Comparison of ENCODE assay signal across 8 mouse cellular contexts in the genomic region with DNA sequence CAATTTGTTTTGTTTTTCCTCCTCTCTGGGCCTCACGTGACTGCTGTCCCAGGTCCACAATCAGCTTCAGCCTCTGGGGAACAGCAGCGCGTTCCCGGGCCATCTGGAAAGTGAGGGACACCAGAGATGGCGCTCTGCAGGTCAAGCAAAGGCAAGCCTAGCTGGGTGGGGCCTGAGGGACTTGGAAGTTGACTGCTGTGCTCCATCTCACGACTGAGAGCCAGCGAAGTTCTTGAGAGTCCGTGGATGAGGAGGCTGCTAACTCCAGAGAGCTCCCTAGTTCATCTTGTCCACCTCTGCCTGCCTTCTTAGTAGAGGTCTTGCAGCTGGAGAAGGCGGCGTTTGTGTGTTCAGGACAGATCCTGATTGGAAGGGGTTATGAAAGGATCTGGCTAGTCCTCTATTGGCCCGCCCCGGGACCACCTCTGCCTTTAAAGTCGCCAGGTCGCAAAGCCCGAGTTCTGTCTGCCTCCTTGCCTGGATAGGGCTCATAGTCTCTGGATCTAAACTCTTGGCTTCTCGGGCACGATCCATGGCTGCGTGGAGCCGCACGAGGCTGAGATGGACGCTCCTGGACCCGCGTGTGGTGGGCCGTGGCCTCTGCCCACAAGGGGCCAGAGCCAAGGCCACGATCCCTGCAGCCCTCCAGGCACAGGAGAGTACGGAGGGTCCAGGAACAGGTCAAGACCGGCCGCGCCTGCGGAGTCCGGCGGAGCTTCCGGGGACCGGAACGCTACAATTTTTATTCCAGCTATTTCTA. TPM values are rescaled to one million over a fixed set of nuclear protein-coding genes. Genes with fewer than 3 reads are reported as not detected.
DNase-seq lines count a peak whose midpoint lies in the region; ATAC-seq lines count a peak whose summit lies in the region.

A gene (plus strand): TSS at position 476 of the 760 bp plus-strand sequence.

- H3K9me3 ChIP-seq in erythroblast, embryonic 14.5 days (ENCODE audit: control insufficient read depth, low read length), result no peaks in the 10 kb centered on the region
- no peaks in the 10 kb centered on the region for H3K9me3 ChIP-seq in intestine, embryonic 14.5 days (ENCODE audit: control insufficient read depth, low read length)
- H3K9me3 ChIP-seq in limb, embryonic 12.5 days, result no peaks in the 10 kb centered on the region
- no peaks in the 10 kb centered on the region for H3K9me3 ChIP-seq in midbrain, embryonic 10.5 days (replicated peaks)

- H3K27ac ChIP-seq in intestine, embryonic 14.5 days (ENCODE audit: low read depth), result no peak within 1 kb of the TSS
- H3K27ac ChIP-seq in limb, embryonic 12.5 days, result peak within 1 kb of the TSS; percentile 54
- H3K27ac ChIP-seq in midbrain, embryonic 10.5 days (replicated peaks), result peak within 1 kb of the TSS; percentile 85

- H3K4me3 ChIP-seq in erythroblast, embryonic 14.5 days (replicated peaks), result peak within 1 kb of the TSS; percentile 49
- peak within 1 kb of the TSS; percentile 57 for H3K4me3 ChIP-seq in intestine, embryonic 14.5 days (ENCODE audit: low read depth, low read length)
- peak within 1 kb of the TSS; percentile 60 for H3K4me3 ChIP-seq in limb, embryonic 12.5 days (replicated peaks)
- H3K4me3 ChIP-seq in midbrain, embryonic 10.5 days, result peak within 1 kb of the TSS; percentile 70

- H3K27me3 ChIP-seq in erythroblast, embryonic 14.5 days (ENCODE audit: control insufficient read depth), result peaks cover 27% of the 10 kb centered on the region
- H3K27me3 ChIP-seq in intestine, embryonic 14.5 days (replicated peaks; ENCODE audit: control insufficient read depth, insufficient read depth, low read length), result no peaks in the 10 kb centered on the region
- H3K27me3 ChIP-seq in limb, embryonic 12.5 days, result 0 out of 2 replicates have a peak, but pooled peaks cover 3% of the 10 kb centered on the region
- H3K27me3 ChIP-seq in midbrain, embryonic 10.5 days (ENCODE audit: low read depth, poor library complexity, severe bottlenecking), result peaks cover 22% of the 10 kb centered on the region

- H3K4me2 ChIP-seq in intestine, embryonic 14.5 days (ENCODE audit: low read length), result peak within 1 kb of the TSS; percentile 98
- peak within 1 kb of the TSS; percentile 93 for H3K4me2 ChIP-seq in limb, embryonic 12.5 days

- peaks cover 5% of the 10 kb centered on the region for H3K4me1 ChIP-seq in erythroblast, embryonic 14.5 days (ENCODE audit: control insufficient read depth)
- no peaks in the 10 kb centered on the region; the same call in 1 of the 2 replicates for H3K4me1 ChIP-seq in intestine, embryonic 14.5 days (replicated peaks; ENCODE audit: control insufficient read depth, insufficient read depth, low read length)
- H3K4me1 ChIP-seq in limb, embryonic 12.5 days (replicated peaks), result peaks cover 30% of the 10 kb centered on the region
- peaks cover 20% of the 10 kb centered on the region for H3K4me1 ChIP-seq in midbrain, embryonic 10.5 days

- DNase-seq in embryo, embryonic 11 days, result peak; percentile 86
- no peak for DNase-seq in gonadal fat pad, adult 2 months (ENCODE audit: low read depth)
- DNase-seq in intestine, embryonic 14.5 days (ENCODE audit: low spot score), result peak; percentile 82
- peak; percentile 77 for DNase-seq in midbrain, embryonic 10.5 days (ENCODE audit: low spot score)
- peak; percentile 39 to 42 for DNase-seq in spleen, postnatal 36 days (ENCODE audit: low spot score in 2 of 2)

- H3K9ac ChIP-seq in intestine, embryonic 14.5 days (ENCODE audit: low read length), result peak within 1 kb of the TSS; percentile 58
- H3K9ac ChIP-seq in limb, embryonic 12.5 days (replicated peaks), result peak within 1 kb of the TSS; percentile 86

- 2% methylated on average over 35 of the region's 35 CpGs for WGBS in intestine, embryonic 14.5 days
- WGBS in limb, embryonic 12.5 days, result 2% methylated on average over 35 of the region's 35 CpGs
- 2% methylated on average over 35 of the region's 35 CpGs for WGBS in midbrain, embryonic 10.5 days

- no peak for ATAC-seq in erythroblast, adult 5-6 weeks (replicated peaks; ENCODE audit: low FRiP score, poor library complexity, severe bottlenecking)
- peak; percentile 69 for ATAC-seq in intestine, embryonic 14.5 days (replicated peaks; ENCODE audit: low FRiP score, low TSS enrichment, low read depth)
- peak; percentile 82 for ATAC-seq in limb, embryonic 12.5 days (ENCODE audit: insufficient number of reproducible peaks, insufficient read depth, low FRiP score, low TSS enrichment, low read depth)

- no peaks in the 10 kb centered on the region for H3K36me3 ChIP-seq in erythroblast, embryonic 14.5 days (ENCODE audit: control insufficient read depth)
- H3K36me3 ChIP-seq in intestine, embryonic 14.5 days (ENCODE audit: control insufficient read depth, insufficient read depth, low read length), result no peaks in the 10 kb centered on the region
- no peaks in the 10 kb centered on the region for H3K36me3 ChIP-seq in limb, embryonic 12.5 days
- no peaks in the 10 kb centered on the region for H3K36me3 ChIP-seq in midbrain, embryonic 10.5 days

RNA-seq across cellular contexts. Expression of the gene that starts here (rescaled TPM):
- 0.02 and 0.05 TPM in 2 replicates for polyA plus RNA-seq in erythroblast, embryonic 14.5 days (2012)
- total RNA-seq in erythroblast, adult 5-6 weeks (2015; ENCODE audit: low replicate concordance), result 10.0 and 16.7 TPM in 2 replicates
- 5.1 and 6.7 TPM in 2 replicates for total RNA-seq in erythroblast, adult 5-6 weeks (2017; ENCODE audit: low replicate concordance)
- polyA plus RNA-seq in gonadal fat pad, adult 2 months (2012; rRNA removed), result 35.7 and 45.1 TPM in 2 replicates
- 6.4 and 8.9 TPM in 2 replicates for polyA plus RNA-seq in intestine, embryonic 14.5 days (2014; fragmentation: Nextera tagmentation; extraction: Ambion mirVana)
- 14.9 and 15.8 TPM in 2 replicates for polyA plus RNA-seq in limb, embryonic 12.5 days (2016; fragmentation: Nextera tagmentation; extraction: Ambion mirVana)
- polyA plus RNA-seq in midbrain, embryonic 10.5 days (2016; fragmentation: Nextera tagmentation; extraction: Ambion mirVana), result 6.7 and 6.9 TPM in 2 replicates
